Mouse (Mus musculus) right cerebral cortex, adult 2 months (tissue): ENCODE measurements around the gene Tspan13.

Experiments used
- DNase-seq, 2 experiments: peaks; one replicate each; pipeline ENCODE4 v3.0.0; 2021 to 2022; ENCODE audit warnings: low spot score in 2 of 2

Tspan13 gene

GRCm38 (mm10) chr12:35977633-35978246 is 64.6 kb downstream of the Tspan13 start:
- no peak for DNase-seq

- no peak for DNase-seq
Measured at GRCm38 (mm10) chr12:35975898-35976297, 66.4 kb downstream of the Tspan13 start.

- DNase-seq: no peak
Measured at GRCm38 (mm10) chr12:35966768-35967141, 75.5 kb downstream of the Tspan13 start.

- no peak for DNase-seq
Measured at GRCm38 (mm10) chr12:35966098-35966767, 76.1 kb downstream of the Tspan13 start.
